Mouse (Mus musculus) layer of hippocampus, adult 8-10 months (tissue): Measurements from ENCODE around the gene Slc22a12. TPM values are rescaled to one million over a fixed set of nuclear protein-coding genes. Genes with fewer than 3 reads are reported as not detected.

Experiments used
- DNase-seq, 2 experiments: peaks; one replicate each; pipeline ENCODE4 v3.0.0; 2022; ENCODE audit warnings: low spot score in 2 of 2
- total RNA-seq, 4 experiments: library from RNA; stranded (reverse); gene quantifications; 2 replicates each; pipeline ENCODE4 v1.2.4; 2022

Slc22a12 gene
- total RNA-seq, 4 experiments from 2014 or later, result 0.50 to 1.3 (median 0.96) TPM

- no peak for DNase-seq
Measured at GRCm38 (mm10) chr19:6518601-6519000, 24.2 kb downstream of the Slc22a12 start.

- no peak for DNase-seq
Measured at GRCm38 (mm10) chr19:6516153-6516552, 26.7 kb downstream of the Slc22a12 start.

- no peak for DNase-seq
Measured at GRCm38 (mm10) chr19:6515448-6515847, 27.4 kb downstream of the Slc22a12 start.

- DNase-seq, result no peak
Measured at GRCm38 (mm10) chr19:6514940-6515339, 27.9 kb downstream of the Slc22a12 start.

GRCm38 (mm10) chr19:6513389-6514139, 29.3 kb downstream of the Slc22a12 start:
- no peak for DNase-seq

- DNase-seq, result no peak
Measured at GRCm38 (mm10) chr19:6510546-6510945, 32.3 kb downstream of the Slc22a12 start.

GRCm38 (mm10) chr19:6509881-6510280, 33.0 kb downstream of the Slc22a12 start:
- DNase-seq, result no peak

GRCm38 (mm10) chr19:6507393-6507792, 35.4 kb downstream of the Slc22a12 start:
- DNase-seq, result no peak

GRCm38 (mm10) chr19:6504656-6505045, 38.2 kb downstream of the Slc22a12 start:
- no peak for DNase-seq

- no peak for DNase-seq
Measured at GRCm38 (mm10) chr19:6503926-6504655, 38.7 kb downstream of the Slc22a12 start.

- DNase-seq, result peak; percentile 52 to 71
Measured at GRCm38 (mm10) chr19:6502543-6503319, 40.1 kb downstream of the Slc22a12 start.

- peak in 1 of 2 experiments; percentile 79 for DNase-seq
Measured at GRCm38 (mm10) chr19:6502035-6502541, 40.7 kb downstream of the Slc22a12 start.

- DNase-seq, result no peak
Measured at GRCm38 (mm10) chr19:6500636-6501025, 42.2 kb downstream of the Slc22a12 start.

- no peak for DNase-seq
Measured at GRCm38 (mm10) chr19:6499860-6500635, 42.8 kb downstream of the Slc22a12 start.

- no peak for DNase-seq
Measured at GRCm38 (mm10) chr19:6498350-6499131, 44.3 kb downstream of the Slc22a12 start.

GRCm38 (mm10) chr19:6497803-6498202, 45.0 kb downstream of the Slc22a12 start:
- DNase-seq, result no peak

- peak in 1 of 2 experiments; percentile 64 for DNase-seq
Measured at GRCm38 (mm10) chr19:6497150-6497801, 45.6 kb downstream of the Slc22a12 start.

- no peak for DNase-seq
Measured at GRCm38 (mm10) chr19:6496462-6497149, 46.2 kb downstream of the Slc22a12 start.

GRCm38 (mm10) chr19:6495714-6496113, 47.1 kb downstream of the Slc22a12 start:
- no peak for DNase-seq
